Mouse (Mus musculus) T-helper 17 cell (primary cell): ENCODE data around the gene Gstm3.

Experiments used
- in situ Hi-C, 2 experiments: fragments of 300-600 bp; cut with MboI, MseI; formaldehyde crosslinking; loops; 1 replicate in 1 of 2; 2 replicates in 1 of 2; pipeline ENCODE4 v1.15.1; 2025; ENCODE audit warnings: high pct_unique_total_duplicates in 2 of 2

The Gstm3 gene

GRCm38 (mm10) chr3:107931670-107932069, 37.4 kb downstream of the Gstm3 start, which contains the start of gene Gstm7:
Gene Gstm7 (minus strand): TSS chr3:107931817.
- in situ Hi-C loops = no loop called here

GRCm38 (mm10) chr3:107931134-107931533, 37.9 kb downstream of the Gstm3 start:
- in situ Hi-C loops = no loop called here

- in situ Hi-C loops = no loop called here
Measured at GRCm38 (mm10) chr3:107929731-107930130, 39.4 kb downstream of the Gstm3 start.

- in situ Hi-C loops = no loop called here
Measured at GRCm38 (mm10) chr3:107929243-107929642, 39.8 kb downstream of the Gstm3 start.

GRCm38 (mm10) chr3:107928691-107929090, 40.4 kb downstream of the Gstm3 start:
- in situ Hi-C loops = no loop called here

GRCm38 (mm10) chr3:107927841-107928240, 41.2 kb downstream of the Gstm3 start:
- in situ Hi-C loops = no loop called here

GRCm38 (mm10) chr3:107925335-107925734, 43.7 kb downstream of the Gstm3 start:
- in situ Hi-C loops = no loop called here

- in situ Hi-C loops = no loop called here
Measured at GRCm38 (mm10) chr3:107920348-107920747, 48.7 kb downstream of the Gstm3 start.

GRCm38 (mm10) chr3:107917783-107918408, 51.2 kb downstream of the Gstm3 start:
- in situ Hi-C loops = no loop called here

GRCm38 (mm10) chr3:107917097-107917496, 52.0 kb downstream of the Gstm3 start:
- in situ Hi-C loops = no loop called here

GRCm38 (mm10) chr3:107916674-107917073, 52.4 kb downstream of the Gstm3 start:
- in situ Hi-C loops = no loop called here
